In genomic region chr10:115561136-115561880, GRCm38 (mm10) we compare ENCODE assay signal across 13 mouse cellular contexts. TPM values are rescaled to one million over a fixed set of nuclear protein-coding genes. Genes with fewer than 3 reads are reported as not detected.
DNase-seq lines count a peak whose midpoint lies in the region; ATAC-seq and TF ChIP-seq lines count a peak whose summit lies in the region.
"Had no signal": no experiment of that assay in that cellular context is flagged by ENCODE, and none has a peak within 500 bp of the region (broad histone marks: within the 10 kb centered on the region; RNA-seq: fewer than 3 reads in every experiment).

No protein-coding gene starts in this region.

- H3K4me3 ChIP-seq in forebrain, embryonic 14.5 days (ENCODE audit: low read depth, low read length) = no peak overlapping the region
- H3K4me3 ChIP-seq in forebrain, postnatal 0 days (ENCODE audit: low read depth, low read length) = no peak overlapping the region
- H3K4me3 ChIP-seq in intestine, embryonic 16.5 days (ENCODE audit: low read length) = no peak overlapping the region
- H3K4me3 ChIP-seq in neural tube, embryonic 15.5 days (replicated peaks) = no peak overlapping the region
- no peak overlapping the region for H3K4me3 ChIP-seq in layer of hippocampus, adult 2 months

- peaks cover 15% of the 10 kb centered on the region for H3K27me3 ChIP-seq in forebrain, embryonic 14.5 days (replicated peaks; ENCODE audit: control insufficient read depth, insufficient read depth, low read length)
- peaks cover 10% of the 10 kb centered on the region for H3K27me3 ChIP-seq in forebrain, postnatal 0 days (ENCODE audit: insufficient read depth, low read length)
- H3K27me3 ChIP-seq in intestine, embryonic 16.5 days (replicated peaks; ENCODE audit: control insufficient read depth, insufficient read depth, low read length) = no peaks in the 10 kb centered on the region
- no peaks in the 10 kb centered on the region for H3K27me3 ChIP-seq in neural tube, embryonic 15.5 days (replicated peaks)

- no peaks in the 10 kb centered on the region for H3K36me3 ChIP-seq in forebrain, embryonic 14.5 days (ENCODE audit: control insufficient read depth, insufficient read depth, low read length)
- no peaks in the 10 kb centered on the region for H3K36me3 ChIP-seq in forebrain, postnatal 0 days (ENCODE audit: insufficient read depth)
- H3K36me3 ChIP-seq in intestine, embryonic 16.5 days (ENCODE audit: control insufficient read depth, insufficient read depth, low read length) = no peaks in the 10 kb centered on the region
- H3K36me3 ChIP-seq in neural tube, embryonic 15.5 days = no peaks in the 10 kb centered on the region

- ATAC-seq in forebrain, embryonic 14.5 days = no peak
- no peak for ATAC-seq in forebrain, postnatal 0 days
- ATAC-seq in intestine, embryonic 16.5 days = peak; percentile 94
- no peak for ATAC-seq in neural tube, embryonic 15.5 days (ENCODE audit: low FRiP score)

- no peaks in the 10 kb centered on the region for H3K9me3 ChIP-seq in forebrain, embryonic 14.5 days (replicated peaks; ENCODE audit: control insufficient read depth, low read length)
- H3K9me3 ChIP-seq in forebrain, postnatal 0 days (ENCODE audit: low read length) = no peaks in the 10 kb centered on the region
- H3K9me3 ChIP-seq in intestine, embryonic 16.5 days (ENCODE audit: control insufficient read depth, low read length) = no peaks in the 10 kb centered on the region
- no peaks in the 10 kb centered on the region for H3K9me3 ChIP-seq in neural tube, embryonic 15.5 days (replicated peaks)

- H3K4me2 ChIP-seq in forebrain, embryonic 14.5 days (ENCODE audit: low read length) = no peak overlapping the region
- H3K4me2 ChIP-seq in forebrain, postnatal 0 days (ENCODE audit: low read depth) = no peak overlapping the region
- 0 out of 2 replicates have a peak overlapping the region, but pooled peaks have one; percentile 18 for H3K4me2 ChIP-seq in intestine, embryonic 16.5 days (ENCODE audit: low read depth, low read length)
- H3K4me2 ChIP-seq in neural tube, embryonic 15.5 days = no peak overlapping the region

- H3K9ac ChIP-seq in forebrain, embryonic 14.5 days (ENCODE audit: low read length) = no peak overlapping the region
- no peak overlapping the region for H3K9ac ChIP-seq in forebrain, postnatal 0 days
- H3K9ac ChIP-seq in intestine, embryonic 16.5 days (ENCODE audit: low read depth, low read length) = no peak overlapping the region
- no peak overlapping the region for H3K9ac ChIP-seq in neural tube, embryonic 15.5 days (replicated peaks)
- H3K9ac ChIP-seq: liver, embryonic 14.5 days had no signal

- no peak for TF ChIP-seq CTCF in forebrain, postnatal 0 days (IDR thresholded peaks at IDR 0.05; ENCODE audit: low read depth)
- no peak for TF ChIP-seq CTCF in brain, embryonic 14.5 days (IDR thresholded peaks at IDR 0.05; ENCODE audit: borderline replicate concordance, extremely low read depth, insufficient read depth, insufficient read length)
- no peak for TF ChIP-seq CTCF in layer of hippocampus, adult 2 months (conservative IDR thresholded peaks at IDR 0.05)

- no peak for TF ChIP-seq POLR2A in brain, embryonic 14.5 days (IDR thresholded peaks at IDR 0.05; ENCODE audit: borderline replicate concordance, extremely low read depth, insufficient read depth, insufficient read length, poor library complexity, severe bottlenecking)

- 40% methylated on average over 12 of the region's 12 CpGs for WGBS in forebrain, embryonic 14.5 days
- 43% methylated on average over 12 of the region's 12 CpGs for WGBS in forebrain, postnatal 0 days
- WGBS in intestine, embryonic 16.5 days = 53% methylated on average over 12 of the region's 12 CpGs
- WGBS in neural tube, embryonic 15.5 days = 56% methylated on average over 12 of the region's 12 CpGs

- DNase-seq in forebrain, embryonic 14.5 days (ENCODE audit: low spot score) = peak; percentile 41
- DNase-seq in forebrain, postnatal 0 days = no peak
- peak; percentile 52 for DNase-seq in brain, embryonic 14.5 days (ENCODE audit: low read depth)
- peak; percentile 18 for DNase-seq in lung, postnatal 14 days
- no peak for DNase-seq in urinary bladder, postnatal 36 days (ENCODE audit: low spot score in 2 of 2)
- no peak for DNase-seq in layer of hippocampus, adult 2 months (ENCODE audit: low spot score in 2 of 2)
- DNase-seq: gastrocnemius, postnatal 14 days; heart, postnatal 14 days; midbrain, embryonic 14.5 days had no signal

- H3K4me1 ChIP-seq in forebrain, embryonic 14.5 days (ENCODE audit: control insufficient read depth, insufficient read depth, low read length) = no peaks in the 10 kb centered on the region; the same call in 1 of the 2 replicates
- H3K4me1 ChIP-seq in forebrain, postnatal 0 days (ENCODE audit: insufficient read depth) = no peaks in the 10 kb centered on the region
- H3K4me1 ChIP-seq in intestine, embryonic 16.5 days (ENCODE audit: control insufficient read depth, insufficient read depth, low read length) = no peaks in the 10 kb centered on the region
- 0 out of 2 replicates have a peak, but pooled peaks cover 2% of the 10 kb centered on the region for H3K4me1 ChIP-seq in neural tube, embryonic 15.5 days

- H3K27ac ChIP-seq in forebrain, embryonic 14.5 days (ENCODE audit: low read depth, low read length) = no peak overlapping the region
- no peak overlapping the region for H3K27ac ChIP-seq in forebrain, postnatal 0 days (ENCODE audit: low read depth, low read length)
- H3K27ac ChIP-seq in intestine, embryonic 16.5 days (ENCODE audit: low read length) = no peak overlapping the region
- no peak overlapping the region for H3K27ac ChIP-seq in neural tube, embryonic 15.5 days (replicated peaks)
- no peak overlapping the region for H3K27ac ChIP-seq in layer of hippocampus, adult 2 months
- H3K27ac ChIP-seq: liver, embryonic 14.5 days had no signal

RNA-seq across cellular contexts. Expression of gene A930009A15Rik, which starts 8.5 kb away (rescaled TPM):
- polyA plus RNA-seq in forebrain, embryonic 14.5 days (2014; fragmentation: Nextera tagmentation; extraction: Ambion mirVana) = not detected in 2 replicates
- not detected in 2 replicates for total RNA-seq in forebrain, postnatal 0 days (2014; rRNA removed)
- 0.57 and 1.1 TPM in 2 replicates for polyA plus RNA-seq in forebrain, postnatal 0 days (2015; fragmentation: Nextera tagmentation; extraction: Ambion mirVana)
- polyA plus RNA-seq in brain, embryonic 14.5 days (2012; rRNA removed) = 0.14 and 0.36 TPM in 2 replicates
- polyA plus RNA-seq in intestine, embryonic 16.5 days (2015; fragmentation: Nextera tagmentation; extraction: Ambion mirVana) = not detected in 2 replicates
- 0.46 and 0.49 TPM in 2 replicates for polyA plus RNA-seq in neural tube, embryonic 15.5 days (2015; fragmentation: Nextera tagmentation; extraction: Ambion mirVana)
- total RNA-seq in layer of hippocampus, adult 2 months (2021) = under 1 TPM in 1 of 2 experiments, not detected in 1; 0.61 TPM
- total RNA-seq: gastrocnemius, postnatal 14 days; heart, postnatal 14 days had no signal
- polyA plus RNA-seq: liver, embryonic 14.5 days; urinary bladder, adult 2 months had no signal

RNA-seq across cellular contexts. Expression of gene Lgr5, which starts 26.3 kb away (rescaled TPM):
- polyA plus RNA-seq in forebrain, embryonic 14.5 days (2014; fragmentation: Nextera tagmentation; extraction: Ambion mirVana) = 0.41 and 0.44 TPM in 2 replicates
- total RNA-seq in forebrain, postnatal 0 days (2014; rRNA removed) = 1.0 and 1.3 TPM in 2 replicates
- polyA plus RNA-seq in forebrain, postnatal 0 days (2015; fragmentation: Nextera tagmentation; extraction: Ambion mirVana) = 0.91 and 1.1 TPM in 2 replicates
- 1.4 and 2.3 TPM in 2 replicates for polyA plus RNA-seq in brain, embryonic 14.5 days (2012; rRNA removed)
- polyA plus RNA-seq in intestine, embryonic 16.5 days (2015; fragmentation: Nextera tagmentation; extraction: Ambion mirVana) = 4.1 and 5.0 TPM in 2 replicates
- 2.5 and 3.0 TPM in 2 replicates for polyA plus RNA-seq in neural tube, embryonic 15.5 days (2015; fragmentation: Nextera tagmentation; extraction: Ambion mirVana)
- total RNA-seq in layer of hippocampus, adult 2 months (2021) = 1 to 10 TPM; 1.4 to 2.3 TPM

Comparison
In these comparisons a context has a peak if more than half of its experiments do, and no peak if none do; other contexts are left out.
1. DNase-seq: peak in forebrain, embryonic 14.5 days (single experiment), brain, embryonic 14.5 days (single experiment) and lung, postnatal 14 days (single experiment); none in forebrain, postnatal 0 days (single experiment), urinary bladder, postnatal 36 days (0 of 2) and layer of hippocampus, adult 2 months (0 of 2).